Comparison of ENCODE assay signal across 12 mouse cellular contexts in genomic region chr14:21659155-21659554, GRCm38 (mm10). TPM values are rescaled to one million over a fixed set of nuclear protein-coding genes. Genes with fewer than 3 reads are reported as not detected.
A peak's percentile ranks its signal among the peaks of the same experiment; 100 is the strongest.
DNase-seq lines count a peak whose midpoint lies in the region; ATAC-seq lines count a peak whose summit lies in the region.
"Had no signal": no experiment of that assay in that cellular context is flagged by ENCODE, and none has a peak within 500 bp of the region (broad histone marks: within the 10 kb centered on the region; RNA-seq: fewer than 3 reads in every experiment).

No protein-coding gene starts in this region.

- intact Hi-C loops in gastrocnemius, postnatal 36 days (cut with DNase I): loop anchor here (5.0 kb wide), 1 partner anchor 537 kb away; no protein-coding TSS in a partner anchor

- 74% methylated on average over 13 of the region's 13 CpGs for WGBS in embryonic facial prominence, embryonic 13.5 days
- 35% methylated on average over 13 of the region's 13 CpGs for WGBS in heart, embryonic 13.5 days
- 73% methylated on average over 13 of the region's 13 CpGs for WGBS in midbrain, embryonic 14.5 days

- H3K27ac ChIP-seq in embryonic facial prominence, embryonic 13.5 days: 0 out of 2 replicates have a peak overlapping the region, but pooled peaks have one; percentile 17
- H3K27ac ChIP-seq in heart, embryonic 13.5 days (replicated peaks): peak overlapping the region; percentile 79
- H3K27ac ChIP-seq in midbrain, embryonic 14.5 days (replicated peaks; ENCODE audit: low read depth, low read length): 0 out of 2 replicates have a peak overlapping the region, but pooled peaks have one; percentile 37
- H3K27ac ChIP-seq: liver, embryonic 15.5 days had no signal

- peaks cover 14% of the 10 kb centered on the region for H3K4me1 ChIP-seq in embryonic facial prominence, embryonic 13.5 days
- H3K4me1 ChIP-seq in heart, embryonic 13.5 days: peaks cover 36% of the 10 kb centered on the region
- no peaks in the 10 kb centered on the region for H3K4me1 ChIP-seq in midbrain, embryonic 14.5 days (ENCODE audit: control insufficient read depth, insufficient read depth, low read length)

- no peak overlapping the region for H3K4me3 ChIP-seq in embryonic facial prominence, embryonic 13.5 days
- peak overlapping the region; percentile 35 for H3K4me3 ChIP-seq in heart, embryonic 13.5 days
- H3K4me3 ChIP-seq in midbrain, embryonic 14.5 days (replicated peaks; ENCODE audit: low read depth, low read length): no peak overlapping the region
- H3K4me3 ChIP-seq: liver, embryonic 15.5 days had no signal

- H3K9me3 ChIP-seq in embryonic facial prominence, embryonic 13.5 days: no peaks in the 10 kb centered on the region
- H3K9me3 ChIP-seq in heart, embryonic 13.5 days: no peaks in the 10 kb centered on the region
- H3K9me3 ChIP-seq in midbrain, embryonic 14.5 days (ENCODE audit: control insufficient read depth, low read length): no peaks in the 10 kb centered on the region
- H3K9me3 ChIP-seq: liver, embryonic 15.5 days had no signal

- ATAC-seq in embryonic facial prominence, embryonic 13.5 days (ENCODE audit: insufficient number of reproducible peaks, insufficient read depth, low FRiP score, low TSS enrichment, low read depth): no peak
- ATAC-seq in heart, embryonic 13.5 days (ENCODE audit: extremely low read depth, insufficient number of reproducible peaks, low FRiP score, low TSS enrichment): peak; percentile 69; the same call in 1 of the 2 replicates
- no peak for ATAC-seq in midbrain, embryonic 14.5 days (ENCODE audit: low FRiP score, low TSS enrichment)
- ATAC-seq in inflammation-experienced regulatory T-cells, adult 6 months: no peak

- no peak overlapping the region for H3K9ac ChIP-seq in embryonic facial prominence, embryonic 13.5 days
- peak overlapping the region; percentile 58 for H3K9ac ChIP-seq in heart, embryonic 13.5 days
- H3K9ac ChIP-seq in midbrain, embryonic 14.5 days (replicated peaks; ENCODE audit: low read length): no peak overlapping the region
- H3K9ac ChIP-seq: liver, embryonic 15.5 days had no signal

- H3K27me3 ChIP-seq in embryonic facial prominence, embryonic 13.5 days: no peaks in the 10 kb centered on the region
- no peaks in the 10 kb centered on the region for H3K27me3 ChIP-seq in heart, embryonic 13.5 days (replicated peaks)
- no peaks in the 10 kb centered on the region for H3K27me3 ChIP-seq in midbrain, embryonic 14.5 days (ENCODE audit: control insufficient read depth, insufficient read depth, low read length)
- H3K27me3 ChIP-seq: CH12.LX; liver, embryonic 15.5 days had no signal

- peaks cover 56% of the 10 kb centered on the region for H3K36me3 ChIP-seq in embryonic facial prominence, embryonic 13.5 days
- peaks cover 47% of the 10 kb centered on the region for H3K36me3 ChIP-seq in heart, embryonic 13.5 days
- peaks cover 29% of the 10 kb centered on the region for H3K36me3 ChIP-seq in midbrain, embryonic 14.5 days (ENCODE audit: control insufficient read depth, insufficient read depth, low read length)
- H3K36me3 ChIP-seq: liver, embryonic 15.5 days had no signal

- peak; percentile 30 for DNase-seq in gastrocnemius, postnatal 10 days
- no peak for DNase-seq in gastrocnemius, postnatal 36 days
- no peak for DNase-seq in midbrain, embryonic 14.5 days
- DNase-seq in urinary bladder, adult 18-20 months (ENCODE audit: low spot score in 2 of 2): no peak
- DNase-seq in right cerebral cortex, postnatal 25 days: no peak

- no peak overlapping the region for H3K4me2 ChIP-seq in embryonic facial prominence, embryonic 13.5 days
- H3K4me2 ChIP-seq in heart, embryonic 13.5 days: peak overlapping the region; percentile 67
- no peak overlapping the region for H3K4me2 ChIP-seq in midbrain, embryonic 14.5 days (ENCODE audit: low read length)
- H3K4me2 ChIP-seq: liver, embryonic 15.5 days had no signal

RNA-seq across cellular contexts. Expression of gene Dupd1, which starts 55.2 kb away (rescaled TPM):
- 10 to 100 TPM; 58.3 to 74.2 TPM for total RNA-seq in gastrocnemius, postnatal 10 days (2021)
- total RNA-seq in gastrocnemius, postnatal 36 days (2021): 10 to 100 TPM; 39.1 to 62.1 TPM
- polyA plus RNA-seq in embryonic facial prominence, embryonic 13.5 days (2015; fragmentation: Nextera tagmentation; extraction: Ambion mirVana): 0.31 TPM in 1 of 2 replicates, not detected in the other
- polyA plus RNA-seq in heart, embryonic 13.5 days (2015; fragmentation: Nextera tagmentation; extraction: Ambion mirVana): 0.36 TPM in 1 of 2 replicates, not detected in the other
- polyA plus RNA-seq in midbrain, embryonic 14.5 days (2014; fragmentation: Nextera tagmentation; extraction: Ambion mirVana): not detected in 2 replicates
- polyA plus RNA-seq in inflammation-experienced regulatory T-cells, adult 6 months (2017; shearing (Covaris generic)): not detected
- total RNA-seq: CH12.LX had no signal
- polyA plus RNA-seq: activated CD4-positive, CD25-positive, alpha-beta regulatory T cell, adult 4 months; urinary bladder, adult 2 months had no signal

Comparison
In these comparisons a context has a peak if more than half of its experiments do, and no peak if none do; other contexts are left out.
1. H3K27ac ChIP-seq: peak in every context shown above with its lines; median percentile 79 in heart, embryonic 13.5 days; 37 in midbrain, embryonic 14.5 days; 17 in embryonic facial prominence, embryonic 13.5 days.